Mouse (Mus musculus) olfactory bulb, adult 2 months (tissue): Measurements from ENCODE around the gene Zmynd8. TPM values are rescaled to one million over a fixed set of nuclear protein-coding genes. Genes with fewer than 3 reads are reported as not detected.

Experiments used
- H3K27ac ChIP-seq: fragments of 200-500 bp; 2 replicates; pipeline ENCODE4 v1.5.1; 2012; ENCODE audit warnings: low read depth, low read length; ENCODE audit not compliant: insufficient read depth
- H3K4me1 ChIP-seq: fragments of 200-500 bp; 2 replicates; pipeline ENCODE4 v1.6.1; 2012; ENCODE audit warnings: low read length; ENCODE audit not compliant: control insufficient read depth, insufficient read depth
- H3K4me3 ChIP-seq: fragments of 200-500 bp; 2 replicates; pipeline ENCODE4 v1.5.1; 2012; ENCODE audit warnings: mild to moderate bottlenecking, low read depth, low read length, moderate library complexity; ENCODE audit not compliant: insufficient read depth
- CTCF ChIP-seq: fragments of 200-500 bp; IDR thresholded peaks from 2 replicates; pipeline ENCODE4 v1.5.1; 2012; ENCODE audit warnings: low read depth, mild to moderate bottlenecking, low read length, moderate library complexity; ENCODE audit not compliant: insufficient read depth
- POLR2A ChIP-seq: fragments of 200-500 bp; IDR thresholded peaks from 2 replicates; pipeline ENCODE4 v1.6.1; 2012; ENCODE audit warnings: mild to moderate bottlenecking, low read depth, low read length, moderate library complexity; ENCODE audit not compliant: insufficient read depth
- WGBS: fragments of 180-500 bp; shearing (Covaris S2); methylation state at CpG from one replicate; pipeline ENCODE4 v1.1.7; 2018; 5-methylcytosine and 5-hydroxymethylcytosine counted together
- polyA plus RNA-seq: library from polyadenylated mRNA; stranded (reverse); fragments of >200 nt; gene quantifications from 2 replicates; pipeline ENCODE4 v1.2.4, GENCODE M21; 2012; ENCODE audit warnings: low replicate concordance; ENCODE audit not compliant: missing spikeins, insufficient read depth, insufficient read length

Gene Zmynd8
- polyA plus RNA-seq, 1 experiment: 440 TPM

- TF ChIP-seq POLR2A (no peak), CTCF (0 out of 2 replicates have a peak, but pooled peaks have one; percentile 37)
- WGBS: 12% methylated on average over 6 of the region's 6 CpGs
- peaks cover 6% of the 10 kb centered on the region for H3K4me1 ChIP-seq
- H3K27ac ChIP-seq: no peak overlapping the region
- H3K4me3 ChIP-seq: no peak overlapping the region
Observed at GRCm38 (mm10) chr2:165778927-165779326, 119.9 kb downstream of the Zmynd8 start.

GRCm38 (mm10) chr2:165769375-165769948 lies 129.4 kb downstream of the Zmynd8 start:
- WGBS: 28% methylated on average over 10 of the region's 10 CpGs
- TF ChIP-seq CTCF (no peak), POLR2A (no peak)
- H3K4me1 ChIP-seq: peaks cover 14% of the 10 kb centered on the region
- no peak overlapping the region for H3K27ac ChIP-seq
- no peak overlapping the region for H3K4me3 ChIP-seq

GRCm38 (mm10) chr2:165768805-165769358 lies 129.9 kb downstream of the Zmynd8 start:
- H3K27ac ChIP-seq: no peak overlapping the region
- peaks cover 14% of the 10 kb centered on the region for H3K4me1 ChIP-seq
- TF ChIP-seq POLR2A: no peak
- no peak for TF ChIP-seq CTCF
- H3K4me3 ChIP-seq: no peak overlapping the region
- 32% methylated on average over 11 of the region's 11 CpGs for WGBS

GRCm38 (mm10) chr2:165759421-165759985 lies 139.3 kb downstream of the Zmynd8 start:
- H3K4me1 ChIP-seq: peaks cover 4% of the 10 kb centered on the region
- 88% methylated on average over 13 of the region's 13 CpGs for WGBS
- TF ChIP-seq POLR2A: no peak
- TF ChIP-seq CTCF: no peak
- H3K4me3 ChIP-seq: no peak overlapping the region
- H3K27ac ChIP-seq: no peak overlapping the region

- no peak overlapping the region for H3K27ac ChIP-seq
Observed at GRCm38 (mm10) chr2:165758534-165758933, 140.3 kb downstream of the Zmynd8 start.

GRCm38 (mm10) chr2:165757799-165758198 lies 141.0 kb downstream of the Zmynd8 start:
- no peak overlapping the region for H3K27ac ChIP-seq
- no peak for TF ChIP-seq CTCF
- no peak for TF ChIP-seq POLR2A
- WGBS: 65% methylated on average over 15 of the region's 15 CpGs
- no peak overlapping the region for H3K4me3 ChIP-seq
- peaks cover 4% of the 10 kb centered on the region for H3K4me1 ChIP-seq

More at GRCm38 (mm10) chr2:165758534-165758933, 140.3 kb downstream of the Zmynd8 start:
- Histone ChIP-seq H3K4me1 (peaks cover 4% of the 10 kb centered on the region), H3K4me3 (no peak overlapping the region)
- 36% methylated on average over 5 of the region's 5 CpGs for WGBS
- TF ChIP-seq CTCF (no peak), POLR2A (no peak)

- Histone ChIP-seq H3K4me3 (no peak overlapping the region), H3K27ac (no peak overlapping the region), H3K4me1 (peaks cover 12% of the 10 kb centered on the region)
- no peak for TF ChIP-seq POLR2A
- no peak for TF ChIP-seq CTCF
- WGBS: 88% methylated on average over 4 of the region's 4 CpGs
Observed at GRCm38 (mm10) chr2:165752704-165753103, 146.1 kb downstream of the Zmynd8 start.

- no peak for TF ChIP-seq POLR2A
- TF ChIP-seq CTCF: peak; percentile 64
- H3K4me1 ChIP-seq: peaks cover 12% of the 10 kb centered on the region
- no peak overlapping the region for H3K27ac ChIP-seq
- H3K4me3 ChIP-seq: no peak overlapping the region; the same call in 1 of the 2 replicates
- 23% methylated on average over 7 of the region's 7 CpGs for whole genome bisulfite sequencing
Observed at GRCm38 (mm10) chr2:165751068-165751467, 147.7 kb downstream of the Zmynd8 start.

- 61% methylated on average over 11 of the region's 11 CpGs for WGBS
- no peak overlapping the region for H3K4me3 ChIP-seq
- peaks cover 23% of the 10 kb centered on the region for H3K4me1 ChIP-seq
- TF ChIP-seq POLR2A (0 out of 2 replicates have a peak, but pooled peaks have one; percentile 17), CTCF (no peak)
- no peak overlapping the region for H3K27ac ChIP-seq
Observed at GRCm38 (mm10) chr2:165748426-165748825, 150.4 kb downstream of the Zmynd8 start.
